Mouse (Mus musculus): ENCODE data around the gene 1810013L24Rik. TPM values are rescaled to one million over a fixed set of nuclear protein-coding genes. Genes with fewer than 3 reads are reported as not detected.

Gene 1810013L24Rik
- polyA plus RNA-seq, 2 experiments: 8.4 to 15.1 TPM

DNA sequence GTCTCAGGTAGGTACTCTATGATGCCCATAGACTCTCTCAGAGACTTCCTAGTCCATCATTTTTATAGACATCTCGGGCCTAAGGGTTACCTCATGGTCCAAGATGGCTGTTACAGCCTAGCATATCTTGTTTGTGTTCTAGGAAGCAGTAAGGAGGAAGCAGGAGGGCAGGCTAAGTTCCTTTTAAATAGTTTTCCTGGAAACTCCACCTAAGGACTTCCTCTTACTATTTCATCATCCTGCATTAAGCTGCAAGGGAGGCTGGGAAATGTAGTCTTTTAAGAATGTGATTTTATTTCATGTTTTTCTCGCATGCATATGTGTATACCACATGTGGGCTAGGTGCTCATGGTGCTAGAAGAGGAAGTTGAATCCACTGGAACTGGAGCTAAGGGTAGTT lies 6.2 kb upstream of the 1810013L24Rik start:
- peak overlapping the region; percentile 41 for H3K4me2 ChIP-seq (ENCODE audit: low read depth)
- H3K27ac ChIP-seq: peak overlapping the region; percentile 55
- ATAC-seq (ENCODE audit: insufficient read depth): peak; percentile 75
- H3K9ac ChIP-seq (replicated peaks): peak overlapping the region; percentile 7; the same call in 1 of the 2 replicates
- DNase-seq (ENCODE audit: low read depth in 3 of 3, low spot score in 3 of 3): peak in 2 of 3 experiments; percentile 47 to 83
- H3K36me3 ChIP-seq (replicated peaks; ENCODE audit: control insufficient read depth, insufficient read depth, low read depth): no peaks in the 10 kb centered on the region
- peaks cover 14 to 19% of the 10 kb centered on the region in 2 experiments for H3K4me1 ChIP-seq (replicated peaks; ENCODE audit: control insufficient read depth in 2 of 2, insufficient read depth in 2 of 2, low read length in 1 of 2)
- H3K4me3 ChIP-seq (ENCODE audit: insufficient read depth in 1 of 2, low read depth in 2 of 2, low read length in 2 of 2): no peak overlapping the region
- TF ChIP-seq CTCF (IDR thresholded peaks at IDR 0.05; ENCODE audit: low read depth): no peak
- no peak for TF ChIP-seq EP300 (IDR thresholded peaks at IDR 0.05; ENCODE audit: low read depth)
- no peaks in the 10 kb centered on the region for H3K27me3 ChIP-seq (ENCODE audit: control insufficient read depth, insufficient read depth, low read length)
- H3K9me3 ChIP-seq (ENCODE audit: control insufficient read depth, low read length): no peaks in the 10 kb centered on the region
- WGBS (ENCODE audit: insufficient replicate concordance): 26% methylated on average over 2 of the region's 2 CpGs

DNA sequence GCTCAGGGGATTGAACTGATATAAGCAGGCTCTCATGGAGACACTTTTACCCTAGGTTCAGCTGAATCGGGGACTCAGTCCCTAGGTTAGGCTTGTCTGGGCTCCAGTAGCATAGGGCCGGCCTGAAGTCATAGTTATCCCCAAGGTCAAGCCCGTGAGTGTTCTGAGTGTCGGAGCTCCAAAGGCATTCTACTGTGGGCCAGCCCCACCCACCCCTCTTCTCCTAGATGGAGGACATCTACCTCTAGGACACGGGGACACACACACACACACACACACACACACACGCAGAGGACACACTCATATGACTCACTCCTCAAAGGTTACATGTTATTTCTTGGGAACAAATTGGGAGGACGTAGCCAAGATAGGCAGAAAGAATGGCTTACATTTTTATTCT lies 2.5 kb upstream of the 1810013L24Rik start:
- no peak overlapping the region for H3K4me3 ChIP-seq (ENCODE audit: insufficient read depth in 1 of 2, low read depth in 2 of 2, low read length in 2 of 2)
- DNase-seq (ENCODE audit: low read depth in 3 of 3, low spot score in 3 of 3): no peak
- peaks cover 16 to 29% of the 10 kb centered on the region in 2 experiments for H3K4me1 ChIP-seq (replicated peaks; ENCODE audit: control insufficient read depth in 2 of 2, insufficient read depth in 2 of 2, low read length in 1 of 2)
- WGBS (ENCODE audit: insufficient replicate concordance): 74% methylated on average over 7 of the region's 7 CpGs
- no peak overlapping the region for H3K9ac ChIP-seq (replicated peaks)
- no peak overlapping the region for H3K27ac ChIP-seq
- no peaks in the 10 kb centered on the region for H3K9me3 ChIP-seq (ENCODE audit: control insufficient read depth, low read length)
- no peaks in the 10 kb centered on the region for H3K27me3 ChIP-seq (ENCODE audit: control insufficient read depth, insufficient read depth, low read length)
- H3K4me2 ChIP-seq (ENCODE audit: low read depth): no peak overlapping the region
- no peak for TF ChIP-seq EP300 (IDR thresholded peaks at IDR 0.05; ENCODE audit: low read depth)
- no peak for TF ChIP-seq CTCF (IDR thresholded peaks at IDR 0.05; ENCODE audit: low read depth)
- H3K36me3 ChIP-seq (replicated peaks; ENCODE audit: control insufficient read depth, insufficient read depth, low read depth): peaks cover 7% of the 10 kb centered on the region
- no peak for ATAC-seq (ENCODE audit: insufficient read depth)

- Histone ChIP-seq H3K9ac (replicated peaks) (peak overlapping the region; percentile 91), H3K4me3 (ENCODE audit: insufficient read depth in 1 of 2, low read depth in 2 of 2, low read length in 2 of 2) (peak overlapping the region; percentile 73 to 81), H3K27ac (peak overlapping the region; percentile 100), H3K27me3 (ENCODE audit: control insufficient read depth, insufficient read depth, low read length) (no peaks in the 10 kb centered on the region), H3K4me2 (ENCODE audit: low read depth) (peak overlapping the region; percentile 100), H3K4me1 (replicated peaks; ENCODE audit: control insufficient read depth in 2 of 2, insufficient read depth in 2 of 2, low read length in 1 of 2) (peaks cover 9 to 20% of the 10 kb centered on the region in 2 experiments), H3K9me3 (ENCODE audit: control insufficient read depth, low read length) (no peaks in the 10 kb centered on the region), H3K36me3 (replicated peaks; ENCODE audit: control insufficient read depth, insufficient read depth, low read depth) (peaks cover 22% of the 10 kb centered on the region)
- TF ChIP-seq EP300 (IDR thresholded peaks at IDR 0.05; ENCODE audit: low read depth) (no peak), CTCF (IDR thresholded peaks at IDR 0.05; ENCODE audit: low read depth) (peak; percentile 61; the same call in 1 of the 2 replicates)
- WGBS (ENCODE audit: insufficient replicate concordance): 11% methylated on average over 33 of the region's 33 CpGs
- ATAC-seq (ENCODE audit: insufficient read depth): peak; percentile 44
- DNase-seq (ENCODE audit: low read depth in 3 of 3, low spot score in 3 of 3): peak in 1 of 3 experiments; percentile 40
These were observed 1.0 kb upstream of the 1810013L24Rik start for GRCm38 (mm10) chr16:8828636-8829563.

DNA sequence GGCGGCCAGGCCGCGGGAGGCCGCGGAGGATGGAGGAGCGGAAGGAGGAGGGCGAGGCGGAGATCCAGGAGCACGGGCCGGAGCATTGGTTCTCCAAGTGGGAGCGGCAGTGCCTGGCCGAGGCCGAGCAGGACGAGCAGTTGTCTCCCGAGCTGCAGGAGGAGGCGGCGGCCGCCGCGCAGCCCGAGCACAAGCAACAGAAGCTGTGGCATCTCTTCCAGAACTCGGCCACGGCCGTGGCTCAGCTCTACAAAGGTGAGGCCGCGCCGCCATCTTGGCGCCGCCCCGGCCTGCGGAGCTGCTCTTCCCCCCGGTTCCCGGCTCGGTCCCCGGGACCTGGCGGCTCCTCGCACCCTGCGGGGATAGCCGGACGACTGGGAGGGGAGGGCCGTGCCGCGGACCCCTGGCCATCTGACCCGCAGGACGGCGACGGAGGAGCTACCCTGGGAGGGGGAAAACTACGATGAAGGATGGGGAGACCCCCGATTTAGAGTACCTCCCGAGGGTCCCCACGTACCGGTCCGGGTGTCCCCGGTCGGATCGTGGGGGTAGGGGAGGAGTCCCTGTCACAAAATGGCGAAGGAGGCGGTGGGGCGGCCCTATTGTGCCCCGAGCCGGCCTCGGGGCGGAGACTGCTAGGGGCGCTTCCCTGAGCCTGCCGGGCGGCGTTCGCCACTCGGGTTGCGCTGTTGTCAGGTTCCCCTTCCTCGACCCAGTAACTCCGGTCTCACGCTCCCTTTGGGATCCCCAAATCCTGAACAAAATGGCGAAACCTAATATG lies 721 bp downstream of the 1810013L24Rik start:
- peak overlapping the region; percentile 88 for H3K27ac ChIP-seq
- peaks cover 11 to 16% of the 10 kb centered on the region in 2 experiments for H3K4me1 ChIP-seq (replicated peaks; ENCODE audit: control insufficient read depth in 2 of 2, insufficient read depth in 2 of 2, low read length in 1 of 2)
- no peaks in the 10 kb centered on the region for H3K27me3 ChIP-seq (ENCODE audit: control insufficient read depth, insufficient read depth, low read length)
- ATAC-seq (ENCODE audit: insufficient read depth): peak; percentile 32
- H3K9ac ChIP-seq (replicated peaks): peak overlapping the region; percentile 99
- peak overlapping the region; percentile 78 to 98 for H3K4me3 ChIP-seq (ENCODE audit: insufficient read depth in 1 of 2, low read depth in 2 of 2, low read length in 2 of 2)
- under 1% methylated on average over 70 of the region's 74 CpGs for WGBS (ENCODE audit: insufficient replicate concordance)
- peaks cover 38% of the 10 kb centered on the region for H3K36me3 ChIP-seq (replicated peaks; ENCODE audit: control insufficient read depth, insufficient read depth, low read depth)
- no peaks in the 10 kb centered on the region for H3K9me3 ChIP-seq (ENCODE audit: control insufficient read depth, low read length)
- peak overlapping the region; percentile 89 for H3K4me2 ChIP-seq (ENCODE audit: low read depth)
- TF ChIP-seq CTCF (IDR thresholded peaks at IDR 0.05; ENCODE audit: low read depth) (no peak), EP300 (IDR thresholded peaks at IDR 0.05; ENCODE audit: low read depth) (no peak)
- peak in 2 of 3 experiments; percentile 57 to 59 for DNase-seq (ENCODE audit: low read depth in 3 of 3, low spot score in 3 of 3)

All from liver, embryonic 14.5 days (tissue).